Mouse (Mus musculus) MEL (cell line): Measurements from ENCODE around the gene Ksr1.

Source experiments
- BHLHE40 ChIP-seq: IDR thresholded peaks from 2 replicates; pipeline ENCODE4 v1.6.1; 2012; ENCODE audit warnings: low read depth, mild to moderate bottlenecking, inconsistent platforms, low read length, improper control_type of control experiment, borderline replicate concordance
- CTCF ChIP-seq, 3 experiments: IDR thresholded peaks in 2 of 3; conservative IDR thresholded peaks in 1 of 3; 2 replicates each; pipeline ENCODE4 v1.5.1; 2011 to 2012; ENCODE audit warnings: low read length in 3 of 3, low read depth in 2 of 3, mild to moderate bottlenecking in 2 of 3, improper control_type of control experiment in 1 of 3, inconsistent platforms in 1 of 3, mixed read lengths in 1 of 3, moderate library complexity in 1 of 3; ENCODE audit not compliant: control insufficient read depth in 1 of 3, insufficient read depth in 1 of 3, poor library complexity in 1 of 3, severe bottlenecking in 1 of 3
- EP300 ChIP-seq, 2 experiments: IDR thresholded peaks; 2 replicates each; pipeline ENCODE4 v1.6.1; 2011; ENCODE audit warnings: improper control_type of control experiment in 2 of 2, low read length in 2 of 2, low read depth in 1 of 2, mild to moderate bottlenecking in 1 of 2
- GATA1 ChIP-seq: IDR thresholded peaks from 2 replicates; pipeline ENCODE4 v1.6.1; 2011; ENCODE audit warnings: low read depth, low read length, improper control_type of control experiment
- MXI1 ChIP-seq: IDR thresholded peaks from 2 replicates; pipeline ENCODE4 v1.6.1; 2011; ENCODE audit warnings: mild to moderate bottlenecking, low read depth, low read length, improper control_type of control experiment
- POLR2A ChIP-seq, 2 experiments: IDR thresholded peaks; 2 replicates each; pipeline ENCODE4 v1.6.1; 2011 to 2012; ENCODE audit warnings: low read length in 2 of 2, mild to moderate bottlenecking in 2 of 2, control low read depth in 1 of 2, improper control_type of control experiment in 1 of 2, low read depth in 1 of 2, moderate library complexity in 1 of 2; ENCODE audit not compliant: control insufficient read depth in 1 of 2, insufficient read depth in 1 of 2, poor library complexity in 1 of 2
- POLR2AphosphoS5 ChIP-seq: IDR thresholded peaks from 2 replicates; pipeline ENCODE4 v1.6.1; 2012; ENCODE audit warnings: low read depth, borderline replicate concordance, mild to moderate bottlenecking, inconsistent platforms, low read length, moderate library complexity, mixed read lengths

GRCm38 (mm10) chr11:79074611-79075010 is 71.6 kb downstream of the Ksr1 start:
- no peak for TF ChIP-seq CTCF (IDR thresholded peaks at IDR 0.05 in 2 of 3, conservative IDR thresholded peaks at IDR 0.05 in 1 of 3; ENCODE audit: control insufficient read depth in 1 of 3, insufficient read depth in 1 of 3, low read depth in 2 of 3, low read length in 3 of 3, poor library complexity in 1 of 3, severe bottlenecking in 1 of 3)
- TF ChIP-seq BHLHE40, result no peak
- no peak for TF ChIP-seq MXI1
- no peak for TF ChIP-seq POLR2AphosphoS5
- peak; percentile 33; the same call in 1 of the 2 replicates for TF ChIP-seq GATA1
- no peak for TF ChIP-seq EP300 (IDR thresholded peaks at IDR 0.05; ENCODE audit: low read depth in 1 of 2, low read length in 2 of 2)
- no peak for TF ChIP-seq POLR2A (IDR thresholded peaks at IDR 0.05; ENCODE audit: control insufficient read depth in 1 of 2, insufficient read depth in 1 of 2, low read depth in 1 of 2, low read length in 2 of 2, poor library complexity in 1 of 2)
